Mouse (Mus musculus) bone marrow, adult 2 months (tissue): ENCODE data around the gene Hist1h3d.

Experiments
- CTCF ChIP-seq: fragments of 200-500 bp; IDR thresholded peaks from 2 replicates; pipeline ENCODE4 v1.5.1; 2011; ENCODE audit warnings: low read length, control low read depth; ENCODE audit not compliant: control insufficient read depth, insufficient read depth
- POLR2A ChIP-seq: fragments of 200-500 bp; IDR thresholded peaks from 2 replicates; pipeline ENCODE4 v1.6.1; 2011; ENCODE audit warnings: low read depth, mild to moderate bottlenecking, control low read depth, low read length, borderline replicate concordance; ENCODE audit not compliant: control insufficient read depth

DNA sequence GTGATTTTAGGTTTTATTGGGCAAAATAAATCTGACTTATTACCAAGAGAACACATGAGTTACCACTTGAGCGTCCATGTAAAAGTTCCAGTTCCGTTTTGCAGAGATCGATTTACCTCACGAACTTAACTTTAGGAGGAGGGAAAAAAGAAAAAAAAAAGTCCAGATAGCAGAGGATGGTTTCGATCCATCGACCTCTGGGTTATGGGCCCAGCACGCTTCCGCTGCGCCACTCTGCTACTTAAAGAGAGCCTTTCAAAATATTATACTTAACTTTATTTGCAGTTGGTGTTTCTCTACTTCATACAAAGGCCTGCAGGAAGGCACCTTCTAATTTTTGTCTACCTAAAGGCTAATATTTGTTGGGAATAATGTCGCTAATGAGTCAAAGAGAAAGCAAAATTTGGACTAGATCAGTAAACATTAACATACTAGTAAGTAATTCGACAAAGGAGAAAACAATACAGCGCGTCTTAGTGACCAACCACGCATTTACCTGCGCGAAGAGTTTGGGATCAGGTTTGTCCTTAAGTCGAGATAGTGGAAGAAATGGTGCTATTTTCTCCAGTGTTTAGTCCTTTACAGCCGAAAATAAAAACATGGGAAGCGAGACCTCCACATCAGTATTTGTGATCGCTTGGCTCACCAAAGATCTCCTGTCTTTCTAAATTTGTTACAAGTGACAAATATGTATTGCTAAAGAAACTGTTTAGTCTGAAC lies 45.2 kb upstream of the Hist1h3d start:
- TF ChIP-seq POLR2A (no peak), CTCF (no peak)
